Mouse (Mus musculus) lung, embryonic 15.5 days (tissue): ENCODE measurements around the gene Ccl5. TPM values are rescaled to one million over a fixed set of nuclear protein-coding genes. Genes with fewer than 3 reads are reported as not detected.

Experiments
- polyA plus RNA-seq: library from polyadenylated mRNA; unstranded; fragments of >200 nt; fragmentation: Nextera tagmentation; extraction: Ambion mirVana; gene quantifications from 2 replicates; pipeline ENCODE4 v1.2.1, GENCODE M21; 2015

Ccl5 gene
- polyA plus RNA-seq, 1 experiment from 2014 or later: 0.82 TPM

Other genes starting within 250 kb of the Ccl5 start
- gene Slfn14, start 243.8 kb downstream of the Ccl5 start, polyA plus RNA-seq: 0.27 and 0.53 TPM in 2 replicates
- 53.1 and 55.7 TPM in 2 replicates for gene Ap2b1, start 231.5 kb downstream of the Ccl5 start, polyA plus RNA-seq
- gene Pex12, start 227.9 kb downstream of the Ccl5 start, polyA plus RNA-seq: 12.1 and 12.3 TPM in 2 replicates
- gene Rasl10b, start 121.4 kb downstream of the Ccl5 start, polyA plus RNA-seq: 1.3 and 1.8 TPM in 2 replicates
- gene Gas2l2, start 101.1 kb downstream of the Ccl5 start, polyA plus RNA-seq: 0.32 and 0.35 TPM in 2 replicates
- 0.18 and 0.29 TPM in 2 replicates for gene 1700020L24Rik, start 92.8 kb downstream of the Ccl5 start, polyA plus RNA-seq
- gene Mmp28, start 67.4 kb downstream of the Ccl5 start, polyA plus RNA-seq: 2.5 and 2.7 TPM in 2 replicates
- 11.0 and 11.3 TPM in 2 replicates for gene Taf15, start 57.4 kb downstream of the Ccl5 start, polyA plus RNA-seq
- gene Heatr9, start 8.3 kb downstream of the Ccl5 start, polyA plus RNA-seq: not detected in 2 replicates
- gene Ccl9, start 48.1 kb upstream of the Ccl5 start, polyA plus RNA-seq: 4.9 and 5.4 TPM in 2 replicates
- 8.1 and 9.2 TPM in 2 replicates for gene Ccl6, start 62.6 kb upstream of the Ccl5 start, polyA plus RNA-seq
- not detected in 2 replicates for gene Rpl9-ps1, start 115.1 kb upstream of the Ccl5 start, polyA plus RNA-seq
- 1.1 and 1.2 TPM in 2 replicates for gene Ccl3, start 118.8 kb upstream of the Ccl5 start, polyA plus RNA-seq
- gene Ccl4, start 132.1 kb upstream of the Ccl5 start, polyA plus RNA-seq: 0.56 TPM in 1 of 2 replicates, not detected in the other
- gene Wfdc17, start 173.5 kb upstream of the Ccl5 start, polyA plus RNA-seq: 1.8 and 2.1 TPM in 2 replicates
- gene Wfdc18, start 178.5 kb upstream of the Ccl5 start, polyA plus RNA-seq: 1.4 and 2.4 TPM in 2 replicates
- gene Wfdc21, start 216.4 kb upstream of the Ccl5 start, polyA plus RNA-seq: 0.87 and 1.7 TPM in 2 replicates
- gene Heatr6, start 223.2 kb upstream of the Ccl5 start, polyA plus RNA-seq: 21.0 and 23.2 TPM in 2 replicates